Mouse (Mus musculus): ENCODE results near the gene Gga2. TPM values are rescaled to one million over a fixed set of nuclear protein-coding genes. Genes with fewer than 3 reads are reported as not detected.
A peak's percentile ranks its signal among the peaks of the same experiment; 100 is the strongest.

Gene Gga2
- polyA plus RNA-seq, 1 experiment from 2014 or later = 51.8 TPM

- 59% methylated on average over 4 of the region's 4 CpGs for WGBS
- H3K4me1 ChIP-seq (replicated peaks) = no peaks in the 10 kb centered on the region
- H3K27me3 ChIP-seq = no peaks in the 10 kb centered on the region
- no peak overlapping the region for H3K4me3 ChIP-seq
- no peaks in the 10 kb centered on the region for H3K9me3 ChIP-seq
- no peak overlapping the region for H3K27ac ChIP-seq (replicated peaks)
- H3K9ac ChIP-seq = no peak overlapping the region
- no peak for ATAC-seq (ENCODE audit: low FRiP score, low read depth)
- H3K4me2 ChIP-seq = no peak overlapping the region
- peaks cover 14% of the 10 kb centered on the region for H3K36me3 ChIP-seq
Measured at GRCm38 (mm10) chr7:121947513-121947912, 73.5 kb downstream of the Gga2 start.

DNA sequence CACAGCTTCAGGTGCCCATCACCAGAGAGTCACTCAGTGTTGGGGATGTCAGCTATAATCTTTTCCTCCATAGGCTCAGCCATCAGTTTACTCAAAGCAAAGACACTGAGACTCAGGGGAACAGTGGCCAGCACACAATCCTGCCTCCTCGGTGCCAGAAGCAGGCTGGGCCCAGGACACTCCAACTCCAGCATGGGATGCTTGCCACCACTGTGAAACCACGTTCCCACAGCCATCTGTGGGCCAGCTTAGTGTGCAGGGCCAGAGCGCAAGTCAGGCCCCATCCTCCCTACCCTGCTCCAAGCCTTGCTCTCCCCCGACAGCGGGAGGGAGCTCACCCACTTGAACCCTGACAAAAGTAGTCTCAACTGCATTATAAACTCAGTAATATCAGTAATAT, 74.8 kb downstream of the Gga2 start:
- Histone ChIP-seq H3K9me3 (no peaks in the 10 kb centered on the region), H3K4me2 (no peak overlapping the region), H3K4me3 (no peak overlapping the region), H3K9ac (no peak overlapping the region), H3K4me1 (replicated peaks) (no peaks in the 10 kb centered on the region), H3K27me3 (no peaks in the 10 kb centered on the region), H3K36me3 (peaks cover 21% of the 10 kb centered on the region), H3K27ac (replicated peaks) (no peak overlapping the region)
- no peak for ATAC-seq (ENCODE audit: low FRiP score, low read depth)
- WGBS = 79% methylated on average over 5 of the region's 5 CpGs

DNA sequence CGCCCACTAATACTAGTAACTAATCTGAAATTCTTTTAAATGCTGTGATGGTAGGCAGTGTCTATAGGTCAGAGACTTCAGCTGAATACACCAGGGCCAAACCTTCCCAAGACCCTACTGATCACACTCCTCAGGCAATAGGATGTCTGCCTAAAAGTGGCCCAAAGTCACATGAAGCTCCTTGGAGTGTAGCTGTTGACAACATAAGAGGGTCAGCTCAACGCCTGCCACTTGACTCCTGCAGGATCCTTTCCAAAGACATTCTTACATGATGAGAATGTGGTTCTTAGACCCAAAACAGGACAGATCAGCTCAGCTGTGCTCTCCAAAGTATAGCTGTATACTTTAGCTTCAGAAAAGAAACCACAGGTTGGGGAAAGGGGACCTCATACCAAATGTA, 78.7 kb downstream of the Gga2 start:
- Histone ChIP-seq H3K4me1 (replicated peaks) (peaks cover 19% of the 10 kb centered on the region), H3K36me3 (peaks cover 11% of the 10 kb centered on the region; the same call in 1 of the 2 replicates), H3K4me3 (no peak overlapping the region), H3K9me3 (no peaks in the 10 kb centered on the region), H3K27me3 (no peaks in the 10 kb centered on the region), H3K27ac (replicated peaks) (no peak overlapping the region), H3K9ac (no peak overlapping the region), H3K4me2 (no peak overlapping the region)
- ATAC-seq (ENCODE audit: low FRiP score, low read depth) = no peak
- 92% methylated on average over 2 of the region's 2 CpGs for WGBS

- Histone ChIP-seq H3K4me2 (no peak overlapping the region), H3K36me3 (peaks cover 11% of the 10 kb centered on the region; the same call in 1 of the 2 replicates), H3K9me3 (no peaks in the 10 kb centered on the region), H3K4me1 (replicated peaks) (peaks cover 25% of the 10 kb centered on the region), H3K4me3 (no peak overlapping the region), H3K27ac (replicated peaks) (no peak overlapping the region), H3K27me3 (no peaks in the 10 kb centered on the region), H3K9ac (no peak overlapping the region)
- 92% methylated on average over 3 of the region's 3 CpGs for WGBS
- no peak for ATAC-seq (ENCODE audit: low FRiP score, low read depth)
Measured at GRCm38 (mm10) chr7:121941640-121942039, 79.4 kb downstream of the Gga2 start.

DNA sequence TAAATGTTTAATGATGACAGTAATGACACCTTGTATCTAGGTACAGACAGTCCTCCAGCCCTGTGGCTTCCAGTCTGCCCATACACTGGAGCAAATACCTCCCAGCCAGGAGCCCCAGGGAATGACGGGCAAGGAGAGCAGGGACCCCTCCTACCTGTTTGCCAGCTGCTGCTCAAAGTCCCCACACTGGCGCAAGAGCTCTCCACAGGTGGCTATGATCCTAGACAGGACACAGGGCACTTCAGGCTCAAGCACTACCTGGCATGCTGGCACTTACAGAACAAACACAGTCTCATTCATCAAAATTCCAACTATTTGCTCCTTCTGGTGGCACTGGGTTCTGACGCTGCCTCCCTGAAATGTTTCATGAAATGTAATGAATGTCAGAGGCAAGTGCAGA, 80.0 kb downstream of the Gga2 start:
- WGBS = 85% methylated on average over 3 of the region's 3 CpGs
- no peaks in the 10 kb centered on the region for H3K27me3 ChIP-seq
- peaks cover 11% of the 10 kb centered on the region; the same call in 1 of the 2 replicates for H3K36me3 ChIP-seq
- no peak overlapping the region for H3K4me3 ChIP-seq
- H3K4me1 ChIP-seq (replicated peaks) = peaks cover 30% of the 10 kb centered on the region
- no peaks in the 10 kb centered on the region for H3K9me3 ChIP-seq
- no peak overlapping the region for H3K4me2 ChIP-seq
- no peak overlapping the region for H3K9ac ChIP-seq
- ATAC-seq (ENCODE audit: low FRiP score, low read depth) = no peak
- H3K27ac ChIP-seq (replicated peaks) = no peak overlapping the region

DNA sequence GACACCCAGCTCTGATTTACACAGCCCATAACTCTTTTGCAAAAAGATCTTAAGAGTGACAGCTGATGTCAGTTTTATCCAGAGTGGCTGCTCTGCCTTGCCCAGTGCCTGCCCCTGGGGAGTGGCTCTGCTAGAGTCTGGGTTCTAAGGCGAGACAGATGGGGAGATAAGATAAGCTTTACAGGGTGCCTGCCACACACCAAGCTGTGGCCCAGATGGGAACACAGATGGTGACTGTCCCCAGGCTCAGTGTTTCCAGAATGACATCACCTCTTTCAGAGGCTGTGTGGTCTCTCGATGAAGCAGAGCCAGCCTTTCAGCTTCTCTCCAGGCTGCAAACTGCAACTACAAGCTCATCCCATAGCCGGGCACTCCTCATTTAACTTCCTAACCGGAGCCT, 81.3 kb downstream of the Gga2 start:
- Histone ChIP-seq H3K27me3 (no peaks in the 10 kb centered on the region), H3K4me3 (no peak overlapping the region), H3K27ac (replicated peaks) (0 out of 2 replicates have a peak overlapping the region, but pooled peaks have one; percentile 21), H3K4me2 (no peak overlapping the region), H3K36me3 (peaks cover 11% of the 10 kb centered on the region; the same call in 1 of the 2 replicates), H3K9ac (no peak overlapping the region), H3K9me3 (no peaks in the 10 kb centered on the region), H3K4me1 (replicated peaks) (peaks cover 35% of the 10 kb centered on the region)
- 35% methylated on average over 4 of the region's 4 CpGs for WGBS
- ATAC-seq (ENCODE audit: low FRiP score, low read depth) = 0 out of 2 replicates have a peak, but pooled peaks have one; percentile 51

GRCm38 (mm10) chr7:121939244-121939643, 81.8 kb downstream of the Gga2 start:
- ATAC-seq (ENCODE audit: low FRiP score, low read depth) = no peak
- Histone ChIP-seq H3K36me3 (peaks cover 11% of the 10 kb centered on the region; the same call in 1 of the 2 replicates), H3K27me3 (no peaks in the 10 kb centered on the region), H3K27ac (replicated peaks) (no peak overlapping the region), H3K4me2 (no peak overlapping the region), H3K9me3 (no peaks in the 10 kb centered on the region), H3K9ac (no peak overlapping the region), H3K4me1 (replicated peaks) (peaks cover 35% of the 10 kb centered on the region), H3K4me3 (no peak overlapping the region)
- 42% methylated on average over 6 of the region's 6 CpGs for WGBS

- Histone ChIP-seq H3K27ac (replicated peaks) (0 out of 2 replicates have a peak overlapping the region, but pooled peaks have one; percentile 50), H3K4me3 (no peak overlapping the region), H3K9me3 (no peaks in the 10 kb centered on the region), H3K36me3 (peaks cover 11% of the 10 kb centered on the region; the same call in 1 of the 2 replicates), H3K27me3 (no peaks in the 10 kb centered on the region), H3K4me1 (replicated peaks) (peaks cover 35% of the 10 kb centered on the region), H3K4me2 (no peak overlapping the region), H3K9ac (no peak overlapping the region)
- no peak for ATAC-seq (ENCODE audit: low FRiP score, low read depth)
- WGBS = 72% methylated on average over 8 of the region's 8 CpGs
Measured at GRCm38 (mm10) chr7:121938124-121938891, 82.7 kb downstream of the Gga2 start.

GRCm38 (mm10) chr7:121936861-121937630, 84.0 kb downstream of the Gga2 start:
- Histone ChIP-seq H3K27me3 (no peaks in the 10 kb centered on the region), H3K9me3 (no peaks in the 10 kb centered on the region), H3K9ac (no peak overlapping the region), H3K27ac (replicated peaks) (peak overlapping the region; percentile 50; the same call in 1 of the 2 replicates), H3K4me3 (no peak overlapping the region), H3K4me1 (replicated peaks) (peaks cover 35% of the 10 kb centered on the region), H3K36me3 (0 out of 2 replicates have a peak, but pooled peaks cover 6% of the 10 kb centered on the region), H3K4me2 (no peak overlapping the region)
- WGBS = 50% methylated on average over 14 of the region's 14 CpGs
- ATAC-seq (ENCODE audit: low FRiP score, low read depth) = no peak

Other genes starting within 250 kb of the Gga2 start
- gene Scnn1b, start 156.2 kb downstream of the Gga2 start, polyA plus RNA-seq (2015; fragmentation: Nextera tagmentation; extraction: Ambion mirVana) = 0.12 and 0.28 TPM in 2 replicates
- gene Cog7, start 39.5 kb downstream of the Gga2 start, polyA plus RNA-seq (2015; fragmentation: Nextera tagmentation; extraction: Ambion mirVana) = 26.8 and 29.8 TPM in 2 replicates
- 81.6 and 82.7 TPM in 2 replicates for gene Ubfd1, start 46.0 kb upstream of the Gga2 start, polyA plus RNA-seq (2015; fragmentation: Nextera tagmentation; extraction: Ambion mirVana)
- 9.8 and 10.7 TPM in 2 replicates for gene Ears2, start 46.0 kb upstream of the Gga2 start, polyA plus RNA-seq (2015; fragmentation: Nextera tagmentation; extraction: Ambion mirVana)
- gene Ndufab1, start 80.7 kb upstream of the Gga2 start, polyA plus RNA-seq (2015; fragmentation: Nextera tagmentation; extraction: Ambion mirVana) = 668 and 708 TPM in 2 replicates
- 5.4 and 6.1 TPM in 2 replicates for gene Palb2, start 111.8 kb upstream of the Gga2 start, polyA plus RNA-seq (2015; fragmentation: Nextera tagmentation; extraction: Ambion mirVana)
- 154 and 157 TPM in 2 replicates for gene Dctn5, start 111.8 kb upstream of the Gga2 start, polyA plus RNA-seq (2015; fragmentation: Nextera tagmentation; extraction: Ambion mirVana)
- 21.8 and 28.9 TPM in 2 replicates for gene Plk1, start 138.2 kb upstream of the Gga2 start, polyA plus RNA-seq (2015; fragmentation: Nextera tagmentation; extraction: Ambion mirVana)
- gene Ern2, start 165.0 kb upstream of the Gga2 start, polyA plus RNA-seq (2015; fragmentation: Nextera tagmentation; extraction: Ambion mirVana) = 1.1 and 1.3 TPM in 2 replicates
- 1.2 and 1.3 TPM in 2 replicates for gene Chp2, start 198.3 kb upstream of the Gga2 start, polyA plus RNA-seq (2015; fragmentation: Nextera tagmentation; extraction: Ambion mirVana)

Data from hindbrain, embryonic 15.5 days (tissue).